Mouse (Mus musculus) CD4-positive helper T cell, adult 2 months (primary cell): ENCODE results near the gene Tulp3.
A peak's percentile ranks its signal among the peaks of the same experiment; 100 is the strongest.
"Not testable (repeated sequence)": the region's sequence is repeated elsewhere in the genome, so short reads cannot be mapped to it uniquely, and the experiment has no call there.

ENCODE experiments used
- DNase-seq: peaks from one replicate; pipeline ENCODE4 v3.0.0-alpha.2; 2012; ENCODE audit warnings: low read depth, missing footprints, low spot score

Tulp3 gene

DNA sequence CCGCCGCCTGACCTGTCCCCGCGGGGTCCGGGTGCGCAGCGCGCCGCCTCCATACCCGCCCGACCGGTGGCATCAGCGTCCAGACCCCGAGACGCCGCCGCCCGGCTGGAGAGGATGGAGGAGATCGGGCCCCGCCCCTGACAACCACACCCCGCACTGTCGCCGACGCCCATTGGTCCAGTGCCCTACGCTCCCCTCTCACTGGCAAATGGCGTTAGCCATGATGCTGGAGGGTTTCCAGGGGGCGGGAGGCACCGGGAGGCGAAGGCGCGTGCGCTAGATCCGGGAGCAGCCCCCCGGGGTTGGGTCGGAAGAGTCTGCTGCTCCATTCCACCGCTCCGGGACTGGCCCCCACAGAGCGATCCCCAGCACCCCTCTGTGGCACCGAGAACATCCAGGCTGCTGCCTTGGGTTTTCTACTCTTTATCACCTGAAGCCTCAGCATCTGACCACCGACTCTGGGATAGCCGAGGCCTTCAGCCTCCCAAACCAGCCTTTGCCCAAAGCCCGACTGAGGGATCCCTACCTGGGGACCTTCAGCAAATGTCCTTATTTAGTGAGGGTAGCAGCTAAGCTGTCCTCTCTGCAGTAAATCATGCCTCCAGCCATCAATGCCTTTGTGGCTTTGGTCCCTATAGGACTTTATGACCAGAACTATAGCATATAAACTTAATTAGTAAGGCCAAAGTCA lies at the start of gene Tulp3:
Tulp3 (minus strand) TSS at position 126 of the 691 bp plus-strand sequence.
- DNase-seq = peak; percentile 89

DNA sequence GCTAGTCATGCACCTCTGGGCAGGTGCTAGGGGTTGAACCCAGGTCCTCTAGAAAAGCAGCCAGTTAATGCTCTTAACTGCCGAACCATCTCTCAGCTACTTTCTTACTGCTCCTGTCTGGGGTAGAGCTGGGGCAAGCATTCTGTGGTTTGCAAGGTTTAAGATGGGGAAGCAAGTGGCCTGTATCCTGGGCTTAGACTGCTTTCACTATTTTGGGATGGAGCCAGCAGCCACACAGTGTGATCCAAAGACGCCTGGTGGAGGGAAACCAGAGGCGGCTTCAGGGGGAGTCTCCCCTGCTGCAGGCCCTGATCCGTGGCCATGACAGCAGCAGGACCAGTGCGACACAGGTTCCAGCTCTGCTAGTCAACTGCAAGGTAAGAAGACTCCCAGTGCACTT lies 49.1 kb upstream of the Tulp3 start:
- no peak for DNase-seq

GRCm38 (mm10) chr6:128399421-128400185 lies 44.0 kb upstream of the Tulp3 start:
- DNase-seq = no peak

DNA sequence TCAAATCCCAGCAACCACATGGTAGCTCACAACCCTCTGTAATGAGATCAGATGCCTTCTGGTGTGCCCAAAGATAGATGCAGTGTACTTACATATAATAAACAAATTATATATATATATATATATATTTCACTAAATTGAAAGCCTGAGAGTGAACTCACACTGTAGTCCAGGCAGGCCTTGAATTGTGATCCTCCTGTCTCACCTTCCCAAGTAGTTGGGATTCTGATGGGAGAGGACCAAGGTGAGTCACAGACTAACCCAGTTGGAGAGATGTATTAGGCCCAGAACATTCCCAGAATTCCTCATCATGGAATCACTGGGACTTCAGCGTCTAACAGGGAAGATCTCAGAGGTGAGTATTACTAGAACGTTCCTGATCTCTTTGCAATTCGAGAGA lies 43.3 kb upstream of the Tulp3 start, which contains the start of gene Nrip2:
Nrip2 (plus strand) TSS at position 301 of the 400 bp plus-strand sequence.
- no peak for DNase-seq

DNA sequence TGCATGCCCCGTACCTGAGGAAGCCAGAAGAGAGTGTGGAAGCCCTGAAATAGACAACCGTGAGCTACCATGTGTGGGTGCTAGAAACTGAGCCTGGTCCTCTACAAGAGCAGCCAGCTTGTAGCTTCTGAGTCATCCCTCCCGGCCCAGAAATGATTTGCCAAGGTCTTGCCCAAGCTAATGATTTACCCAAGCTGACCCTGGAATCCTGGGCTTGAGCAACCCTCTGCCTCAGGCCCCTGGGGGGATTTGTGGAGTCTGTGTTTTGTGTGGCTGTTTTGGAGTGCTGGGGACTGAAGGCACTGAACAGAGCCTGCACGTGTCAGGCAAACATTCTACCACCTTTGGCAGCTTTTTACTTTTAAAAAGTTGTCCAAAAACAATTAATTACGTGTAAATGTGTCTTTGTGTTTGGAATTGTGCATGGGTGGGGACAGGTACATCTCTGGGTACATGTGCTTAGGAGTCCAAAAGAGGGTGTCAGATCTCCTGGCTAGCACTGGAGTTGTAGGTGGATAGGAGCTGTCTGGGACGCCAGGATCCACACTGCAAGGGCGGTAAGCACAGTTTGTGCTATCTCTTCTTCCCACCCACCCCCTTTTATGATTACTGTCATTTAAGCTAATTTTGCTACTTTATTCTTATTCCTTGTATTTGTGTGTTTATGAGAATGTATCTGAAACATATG lies 42.1 kb upstream of the Tulp3 start:
- DNase-seq = no peak

DNA sequence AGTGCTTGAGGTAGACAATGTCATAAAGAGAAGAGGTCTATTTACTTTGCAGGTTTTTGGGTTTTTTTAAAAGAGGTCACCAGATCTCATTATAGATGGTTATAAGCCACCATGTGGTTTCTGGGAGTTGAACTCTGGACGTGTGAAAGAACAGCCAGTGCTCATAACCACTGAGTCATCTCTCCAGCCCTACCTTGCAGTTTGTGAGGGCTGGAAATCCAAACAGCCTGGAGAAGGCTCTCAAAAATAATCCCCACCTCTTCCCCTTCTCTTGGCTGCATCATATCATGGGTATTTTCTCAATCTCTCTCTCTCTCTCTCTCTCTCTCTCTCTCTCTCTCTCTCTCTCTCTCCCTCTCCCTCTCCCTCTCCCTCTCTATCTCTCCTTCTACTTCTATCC lies 35.0 kb upstream of the Tulp3 start:
- no peak for DNase-seq

GRCm38 (mm10) chr6:128389185-128389584 lies 33.5 kb upstream of the Tulp3 start:
- no peak for DNase-seq

DNA sequence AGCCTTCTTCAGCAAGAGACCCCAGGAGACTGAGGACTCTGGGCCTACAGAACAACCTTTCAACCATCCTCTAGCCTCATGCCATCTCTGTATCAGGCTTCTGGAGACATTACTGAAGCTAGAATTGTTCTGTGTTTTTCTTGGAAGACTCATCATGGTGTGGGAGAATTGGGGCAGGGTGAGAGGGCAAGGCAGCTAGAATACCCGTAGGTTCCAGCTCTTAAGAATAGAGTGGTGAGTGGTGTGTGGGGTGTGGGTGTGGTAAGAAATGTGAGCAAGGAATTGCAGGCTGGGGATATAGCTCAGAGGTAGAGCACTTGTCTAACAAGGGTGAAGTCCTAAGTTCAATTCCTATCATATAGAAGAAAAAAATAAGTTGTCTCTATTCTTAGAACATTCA lies 29.4 kb upstream of the Tulp3 start:
- no peak for DNase-seq

- no peak for DNase-seq
These were observed 28.1 kb upstream of the Tulp3 start for GRCm38 (mm10) chr6:128383752-128384151.

DNA sequence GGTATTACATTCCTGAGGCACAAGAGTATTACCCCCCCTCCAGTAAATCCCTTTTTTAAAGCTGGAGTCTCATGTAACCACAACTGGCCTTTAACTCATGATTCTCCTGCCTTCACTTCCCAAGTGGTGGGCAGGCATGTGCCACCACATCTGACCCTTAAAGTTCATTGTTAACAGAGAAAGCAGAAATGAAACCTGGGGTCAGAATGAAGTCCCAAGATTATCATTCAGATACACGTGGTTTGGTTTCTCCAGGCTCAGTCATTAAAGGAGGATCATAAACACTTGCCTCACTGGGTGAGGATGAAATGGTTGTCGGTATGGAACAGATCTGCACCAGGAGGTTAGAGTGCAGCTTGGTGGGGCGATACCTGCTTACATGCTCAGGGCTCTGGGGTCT lies 25.6 kb upstream of the Tulp3 start:
- DNase-seq = no peak

GRCm38 (mm10) chr6:128380594-128381167 lies 25.0 kb upstream of the Tulp3 start:
- DNase-seq = not testable (repeated sequence)

GRCm38 (mm10) chr6:128379636-128380035 lies 24.0 kb upstream of the Tulp3 start:
- DNase-seq = no peak

DNA sequence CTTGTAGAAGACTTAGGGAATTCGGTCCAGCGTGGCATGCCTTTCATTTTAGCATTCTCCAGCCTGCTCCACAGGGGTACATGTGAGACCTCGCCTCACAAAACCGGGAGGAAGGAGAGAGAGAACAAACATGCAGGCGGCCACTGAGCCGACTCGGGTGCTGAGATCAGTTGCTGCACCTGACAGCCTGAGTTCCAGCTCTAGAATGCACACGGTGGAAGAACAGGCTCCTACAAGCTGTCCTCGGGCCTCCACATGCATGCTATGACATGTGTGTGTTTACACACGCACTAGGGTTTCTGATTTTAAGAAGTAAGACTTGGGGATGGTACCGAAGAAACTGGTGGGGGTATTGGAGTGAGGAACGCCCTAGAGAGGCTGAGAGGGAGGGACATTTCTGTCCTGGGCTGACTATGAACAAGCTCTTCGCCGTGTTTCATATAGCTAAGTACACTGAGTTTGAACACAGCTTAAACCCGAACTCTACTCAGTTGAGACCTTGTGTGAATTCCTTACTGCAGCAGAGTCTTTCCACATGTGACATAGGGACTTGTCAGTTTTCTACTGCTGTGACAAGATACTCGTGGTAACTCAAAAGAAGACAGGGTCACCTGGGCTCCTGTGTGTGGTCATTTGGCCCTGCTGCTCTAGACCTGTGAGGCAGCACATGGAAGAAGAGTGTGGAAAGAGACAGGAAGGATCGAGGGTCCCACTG lies 20.9 kb upstream of the Tulp3 start:
- DNase-seq = no peak

DNA sequence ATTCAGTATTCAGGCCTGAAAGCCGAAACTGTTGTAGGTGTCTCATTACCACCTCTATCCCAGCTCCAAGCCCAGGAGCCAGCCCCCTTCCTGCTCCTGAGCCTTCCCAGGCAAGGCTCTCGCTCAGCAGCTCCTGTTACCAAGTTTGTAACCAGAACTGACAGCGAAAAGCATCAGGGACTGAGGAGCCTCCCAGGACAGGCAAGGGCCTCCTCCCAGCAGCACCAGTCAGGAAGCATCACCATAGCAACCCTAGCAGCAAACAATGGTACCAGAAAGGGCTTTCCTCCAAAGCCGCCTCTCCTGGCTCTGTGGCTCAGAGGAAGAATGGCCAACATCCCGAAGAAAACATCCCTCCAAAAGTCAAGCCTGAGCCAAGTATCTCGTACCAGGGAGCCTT lies 19.5 kb upstream of the Tulp3 start, which contains the start of the genes Tex52 and Gm44596:
Tex52 (plus strand) TSS at position 265 of the 400 bp plus-strand sequence.
Gm44596 (plus strand) TSS at position 312 of the 400 bp plus-strand sequence.
- DNase-seq = no peak

DNA sequence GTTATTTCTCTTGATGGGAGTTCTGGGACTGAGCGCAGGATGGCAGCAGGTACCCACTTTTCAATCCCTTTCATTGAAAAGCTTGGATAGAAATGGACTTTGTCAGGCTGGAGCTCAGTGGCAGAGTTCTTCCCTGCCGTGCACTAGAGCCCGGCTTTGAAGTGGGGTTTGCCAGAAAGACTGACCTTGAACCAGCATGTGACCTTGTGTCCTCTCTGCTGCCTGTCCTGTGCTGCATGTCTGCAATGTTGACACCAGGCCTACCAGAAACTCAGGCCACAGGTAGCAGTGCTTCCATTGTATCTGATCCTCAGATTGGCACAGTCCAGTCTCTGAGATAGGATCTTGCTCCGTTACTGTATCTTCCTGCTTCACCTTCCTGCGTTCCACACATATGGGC lies 14.4 kb upstream of the Tulp3 start:
- DNase-seq = no peak

DNA sequence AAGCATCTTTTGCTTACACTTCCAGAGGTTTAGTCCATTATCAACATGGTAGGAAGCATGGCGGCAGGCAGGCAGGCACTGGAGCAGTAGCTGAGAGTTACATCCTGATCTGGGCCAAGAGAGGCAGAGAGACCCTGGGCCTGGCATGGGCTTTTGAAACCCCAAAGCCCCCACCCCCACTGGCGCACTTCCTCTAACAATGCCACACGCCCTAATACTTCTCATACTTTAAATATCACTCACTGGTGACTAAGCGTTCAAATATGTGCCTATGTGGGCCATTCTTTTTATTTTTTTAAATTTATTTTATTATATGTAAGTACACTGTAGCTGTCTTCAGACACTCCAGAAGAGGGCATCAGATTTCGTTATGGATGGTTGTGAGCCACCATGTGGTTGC lies 10.8 kb upstream of the Tulp3 start:
- DNase-seq = no peak

DNA sequence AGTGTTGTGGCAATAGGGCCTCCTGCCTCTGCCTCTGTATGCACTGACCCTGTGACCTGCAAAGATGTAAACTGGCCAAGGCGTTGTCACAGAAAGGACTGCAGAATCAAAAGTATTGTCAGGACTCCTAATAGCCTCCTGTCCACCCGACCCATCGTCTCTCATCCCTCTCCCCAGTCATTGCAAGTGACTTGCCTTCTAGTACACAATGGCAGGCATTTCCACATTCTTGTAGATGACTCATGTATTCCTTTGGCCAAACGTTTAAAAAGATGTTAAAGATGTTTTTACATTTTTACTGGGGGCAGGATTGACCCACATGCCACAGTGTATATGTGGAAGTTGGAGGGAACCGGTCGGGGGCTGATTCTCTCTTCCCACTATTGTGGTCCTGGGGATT lies 9.1 kb upstream of the Tulp3 start:
- no peak for DNase-seq

- peak; percentile 23 for DNase-seq
These were observed 7.6 kb upstream of the Tulp3 start for GRCm38 (mm10) chr6:128363007-128363825.

DNA sequence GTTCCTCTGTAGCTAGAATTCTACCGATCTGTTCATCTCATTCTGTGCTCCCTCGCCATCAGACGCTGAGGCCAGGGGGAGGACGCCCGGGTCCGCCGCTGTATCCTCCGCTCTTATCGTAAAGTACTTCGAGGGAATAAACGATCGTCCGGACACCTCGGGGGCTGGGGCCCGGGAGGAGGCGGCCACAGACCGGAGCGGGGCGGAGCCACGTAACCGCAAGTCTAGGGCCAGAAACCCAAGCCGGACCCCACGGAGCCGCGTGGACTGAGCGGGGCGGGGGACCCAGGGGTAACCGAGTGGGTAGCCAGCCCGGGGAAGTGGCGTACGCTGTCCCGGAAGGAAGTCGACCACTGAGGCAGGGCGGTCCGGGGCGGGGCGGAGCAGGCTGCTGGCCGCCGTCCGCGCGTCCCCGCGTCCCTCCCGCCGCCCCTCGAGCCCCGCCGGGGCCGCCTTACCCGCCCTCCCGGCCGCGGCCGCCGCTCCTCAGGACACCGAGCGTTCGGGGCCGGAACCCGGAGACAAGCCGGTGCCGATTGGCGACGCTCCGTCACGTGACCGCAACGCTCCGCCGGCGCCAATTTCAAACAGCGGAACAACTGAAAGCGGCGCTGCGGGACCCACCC lies 6.8 kb upstream of the Tulp3 start, which contains the start of the genes Rhno1 and Foxm1:
Rhno1 (minus strand) TSS at position 531 of the 626 bp plus-strand sequence.
Foxm1 (plus strand) TSS at position 587 of the 626 bp plus-strand sequence.
- DNase-seq = peak; percentile 85

GRCm38 (mm10) chr6:128361901-128362300 lies 6.2 kb upstream of the Tulp3 start:
- no peak for DNase-seq
